Mouse (Mus musculus): ENCODE results near the gene Alkbh4.

DNA sequence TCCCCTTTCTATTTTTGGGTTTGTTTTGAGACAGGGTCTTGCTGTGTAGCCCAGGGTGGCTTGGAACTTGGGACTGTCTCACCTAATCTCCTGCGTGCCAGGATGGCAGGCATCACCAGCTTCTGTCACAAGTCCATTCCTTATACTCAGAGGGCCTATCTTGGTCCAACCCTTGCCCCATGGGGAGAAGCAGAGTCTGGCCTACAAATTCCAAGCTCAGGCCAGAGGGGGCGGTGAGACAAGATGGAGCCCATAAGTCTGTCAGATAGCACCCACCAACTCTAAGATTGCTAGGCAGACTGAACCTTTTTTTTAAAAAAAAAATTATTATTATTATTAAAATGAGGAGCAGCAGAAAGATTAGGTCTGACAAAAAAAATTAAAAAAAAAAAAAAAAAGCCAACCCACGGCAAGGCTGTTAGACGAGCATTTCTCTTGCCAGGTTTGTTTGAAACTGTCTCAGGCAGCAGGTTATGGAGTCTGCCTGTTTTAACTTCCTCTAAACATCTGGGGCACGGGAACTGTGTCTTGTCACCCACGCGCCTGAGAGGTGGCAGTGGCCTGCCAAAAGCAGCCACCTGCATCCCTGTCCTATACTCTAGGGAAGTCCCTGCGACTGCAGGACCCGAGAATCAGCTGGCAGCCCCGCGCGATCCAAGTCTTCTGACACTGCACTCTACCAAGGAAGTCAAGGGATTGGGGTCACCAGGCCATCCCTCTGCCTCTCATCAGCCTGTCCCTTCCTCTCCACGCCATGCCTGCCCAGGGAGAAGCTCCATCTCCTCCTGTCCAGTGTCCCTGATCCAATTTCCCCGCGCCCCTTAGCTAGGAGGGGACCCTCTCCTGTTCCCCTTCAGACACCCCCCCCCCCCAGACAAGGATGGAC is 33.9 kb downstream of the Alkbh4 start:
- TF ChIP-seq CTCF (IDR thresholded peaks at IDR 0.05; ENCODE audit: low read depth, low read length) (no peak), POLR2A (IDR thresholded peaks at IDR 0.05; ENCODE audit: extremely low read depth, insufficient read depth, low read length) (no peak)
